Mouse (Mus musculus) forebrain, embryonic 16.5 days (tissue): ENCODE measurements around the gene Gm20388. TPM values are rescaled to one million over a fixed set of nuclear protein-coding genes. Genes with fewer than 3 reads are reported as not detected.

ENCODE experiments used
- ATAC-seq: fragments of 200-750 bp; cut with Nextera tagmentation; 2 replicates; pipeline ENCODE4 v1.8.0; 2017; ENCODE audit warnings: mild to moderate bottlenecking, moderate library complexity
- H3K27ac ChIP-seq: fragments of 300-500 bp; sonication (generic); 2 replicates; pipeline ENCODE4 v1.5.1; 2014; ENCODE audit warnings: low read length, control low read depth
- H3K27me3 ChIP-seq: fragments of 300-500 bp; sonication (generic); replicated peaks from 2 replicates; pipeline ENCODE4 v1.6.1; 2014; ENCODE audit warnings: low read length; ENCODE audit not compliant: control insufficient read depth, insufficient read depth
- H3K36me3 ChIP-seq: fragments of 300-500 bp; sonication (generic); 2 replicates; pipeline ENCODE4 v1.6.1; 2014; ENCODE audit not compliant: control insufficient read depth, insufficient read depth
- H3K4me1 ChIP-seq: fragments of 300-500 bp; sonication (generic); replicated peaks from 2 replicates; pipeline ENCODE4 v1.6.1; 2014; ENCODE audit warnings: low read length; ENCODE audit not compliant: control insufficient read depth, insufficient read depth
- H3K4me2 ChIP-seq: fragments of 300-500 bp; sonication (generic); 2 replicates; pipeline ENCODE4 v1.6.1; 2014; ENCODE audit warnings: mild to moderate bottlenecking, low read length, control low read depth
- H3K4me3 ChIP-seq: fragments of 300-500 bp; sonication (generic); replicated peaks from 2 replicates; pipeline ENCODE4 v1.5.1; 2014; ENCODE audit warnings: mild to moderate bottlenecking, low read length, control low read depth
- H3K9ac ChIP-seq: fragments of 300-500 bp; sonication (generic); replicated peaks from 2 replicates; pipeline ENCODE4 v1.6.1; 2014; ENCODE audit warnings: low read depth, low read length, control low read depth
- H3K9me3 ChIP-seq: fragments of 300-500 bp; sonication (generic); 2 replicates; pipeline ENCODE4 v1.6.1; 2016; ENCODE audit warnings: low read length; ENCODE audit not compliant: control insufficient read depth
- WGBS: fragments of 180-500 bp; shearing (Covaris S2); extraction: QIAGEN DNeasy Blood & Tissue Kit; methylation state at CpG from one replicate; pipeline ENCODE4 v1.1.7; 2014; 5-methylcytosine and 5-hydroxymethylcytosine counted together
- polyA plus RNA-seq: library from polyadenylated mRNA; unstranded; fragments of >200 nt; fragmentation: Nextera tagmentation; extraction: Ambion mirVana; gene quantifications from 2 replicates; pipeline ENCODE4 v1.2.1, GENCODE M21; 2015

Gm20388 gene
- polyA plus RNA-seq, 1 experiment from 2014 or later, result 4.7 TPM

DNA sequence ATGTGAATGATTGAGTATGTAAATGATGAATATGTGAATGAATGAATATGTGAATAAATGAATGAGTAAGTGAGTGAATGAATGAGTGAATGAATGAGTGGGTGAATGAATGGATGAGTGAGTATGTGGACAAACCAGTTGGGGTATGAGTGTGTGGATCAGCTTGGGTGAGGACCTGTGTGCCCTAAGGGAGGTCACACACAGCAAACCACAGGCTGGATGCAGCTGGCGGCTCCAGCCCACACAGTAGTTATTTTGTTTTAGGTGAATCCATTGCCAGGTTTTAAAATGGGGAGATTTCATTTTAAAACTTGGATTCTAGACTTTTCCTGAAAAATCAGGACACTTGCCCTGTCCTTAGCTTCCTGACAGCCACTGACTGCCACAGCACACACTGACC, 2341.1 kb downstream of the Gm20388 start:
- Histone ChIP-seq H3K27ac (no peak overlapping the region), H3K36me3 (no peaks in the 10 kb centered on the region), H3K4me2 (no peak overlapping the region), H3K9me3 (no peaks in the 10 kb centered on the region), H3K27me3 (no peaks in the 10 kb centered on the region), H3K4me3 (no peak overlapping the region), H3K9ac (no peak overlapping the region), H3K4me1 (no peaks in the 10 kb centered on the region)
- no peak for ATAC-seq
- WGBS, result 79% methylated on average over 1 of the region's 1 CpGs

- Histone ChIP-seq H3K4me1 (no peaks in the 10 kb centered on the region), H3K9ac (no peak overlapping the region), H3K9me3 (no peaks in the 10 kb centered on the region), H3K27me3 (no peaks in the 10 kb centered on the region), H3K27ac (no peak overlapping the region), H3K4me3 (no peak overlapping the region), H3K4me2 (no peak overlapping the region), H3K36me3 (no peaks in the 10 kb centered on the region)
- WGBS, result 58% methylated on average over 5 of the region's 5 CpGs
- no peak for ATAC-seq
Measured at GRCm38 (mm10) chr8:122252366-122252765, 2341.7 kb downstream of the Gm20388 start.

DNA sequence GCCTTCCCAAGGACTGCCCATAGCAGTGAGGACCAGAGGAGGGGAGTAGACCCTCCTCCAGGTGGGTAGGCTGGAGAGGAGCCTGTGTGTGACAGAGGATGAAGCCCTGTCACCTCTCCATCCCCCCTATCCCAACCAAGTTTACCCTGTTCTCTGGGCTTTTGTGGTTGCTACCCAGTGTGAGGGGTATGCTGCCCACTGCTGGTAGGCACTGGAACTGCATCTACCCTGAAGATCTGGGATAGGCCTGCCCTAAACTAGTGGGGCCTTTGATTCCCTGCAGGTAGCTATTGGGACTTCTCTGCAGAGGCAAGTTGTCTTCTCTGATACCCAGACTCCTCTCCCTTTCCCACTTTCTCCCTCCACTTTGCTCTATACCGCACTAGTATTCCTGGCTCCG, 2348.7 kb downstream of the Gm20388 start:
- H3K9ac ChIP-seq, result no peak overlapping the region
- H3K9me3 ChIP-seq, result no peaks in the 10 kb centered on the region
- H3K36me3 ChIP-seq, result no peaks in the 10 kb centered on the region
- ATAC-seq, result no peak
- H3K4me1 ChIP-seq, result no peaks in the 10 kb centered on the region
- H3K4me2 ChIP-seq, result no peak overlapping the region
- no peak overlapping the region for H3K27ac ChIP-seq
- 74% methylated on average over 2 of the region's 2 CpGs for WGBS
- no peaks in the 10 kb centered on the region for H3K27me3 ChIP-seq
- H3K4me3 ChIP-seq, result no peak overlapping the region

- no peak for ATAC-seq
Measured at GRCm38 (mm10) chr8:122260755-122261154, 2350.1 kb downstream of the Gm20388 start.

GRCm38 (mm10) chr8:122262835-122263234, 2352.2 kb downstream of the Gm20388 start:
- 72% methylated on average over 16 of the region's 16 CpGs for WGBS
- H3K27ac ChIP-seq, result no peak overlapping the region
- no peak for ATAC-seq
- H3K4me2 ChIP-seq, result no peak overlapping the region
- no peaks in the 10 kb centered on the region for H3K27me3 ChIP-seq
- 0 out of 2 replicates have a peak, but pooled peaks cover 4% of the 10 kb centered on the region for H3K4me1 ChIP-seq
- H3K4me3 ChIP-seq, result no peak overlapping the region
- no peak overlapping the region for H3K9ac ChIP-seq
- no peaks in the 10 kb centered on the region for H3K36me3 ChIP-seq
- H3K9me3 ChIP-seq, result no peaks in the 10 kb centered on the region

More at GRCm38 (mm10) chr8:122260755-122261154, 2350.1 kb downstream of the Gm20388 start:
- Histone ChIP-seq H3K27me3 (no peaks in the 10 kb centered on the region), H3K9ac (no peak overlapping the region), H3K4me2 (no peak overlapping the region), H3K4me1 (no peaks in the 10 kb centered on the region), H3K9me3 (no peaks in the 10 kb centered on the region), H3K27ac (no peak overlapping the region), H3K36me3 (no peaks in the 10 kb centered on the region), H3K4me3 (no peak overlapping the region)
- WGBS, result 42% methylated on average over 9 of the region's 9 CpGs

- H3K27ac ChIP-seq, result no peak overlapping the region
- no peak overlapping the region for H3K9ac ChIP-seq
- H3K27me3 ChIP-seq, result no peaks in the 10 kb centered on the region
- 29% methylated on average over 9 of the region's 9 CpGs for WGBS
- H3K36me3 ChIP-seq, result no peaks in the 10 kb centered on the region
- peaks cover 11% of the 10 kb centered on the region for H3K4me1 ChIP-seq
- no peak for ATAC-seq
- no peaks in the 10 kb centered on the region for H3K9me3 ChIP-seq
- no peak overlapping the region for H3K4me2 ChIP-seq
- no peak overlapping the region for H3K4me3 ChIP-seq
Measured at GRCm38 (mm10) chr8:122264243-122264642, 2353.6 kb downstream of the Gm20388 start.

DNA sequence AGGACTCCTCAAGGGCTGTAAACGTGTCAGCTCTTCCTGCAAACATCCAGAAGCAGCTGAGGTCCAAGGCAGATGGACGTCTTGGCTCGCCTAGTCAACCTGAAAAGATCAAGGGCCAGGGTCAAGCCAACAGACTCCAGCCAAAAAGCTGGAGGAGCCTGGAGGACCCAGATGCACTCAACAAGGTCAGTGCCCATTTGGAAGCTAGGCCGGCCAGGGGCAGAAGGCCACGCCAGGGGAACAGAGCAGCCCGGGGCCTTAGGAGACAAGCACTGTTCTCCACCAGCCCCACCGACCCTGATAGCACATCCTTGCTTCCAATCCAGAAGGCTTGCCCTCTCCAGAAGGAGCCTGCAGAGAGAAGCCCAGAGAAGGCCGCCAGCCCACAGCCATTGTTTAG, 2354.9 kb downstream of the Gm20388 start:
- 0 out of 2 replicates have a peak, but pooled peaks cover 2% of the 10 kb centered on the region for H3K27me3 ChIP-seq
- H3K36me3 ChIP-seq, result no peaks in the 10 kb centered on the region
- H3K4me3 ChIP-seq, result no peak overlapping the region
- H3K4me2 ChIP-seq, result no peak overlapping the region
- H3K9me3 ChIP-seq, result no peaks in the 10 kb centered on the region
- ATAC-seq, result no peak
- H3K4me1 ChIP-seq, result peaks cover 12% of the 10 kb centered on the region
- H3K27ac ChIP-seq, result no peak overlapping the region
- no peak overlapping the region for H3K9ac ChIP-seq
- 90% methylated on average over 8 of the region's 8 CpGs for WGBS

- Histone ChIP-seq H3K9ac (no peak overlapping the region), H3K27ac (no peak overlapping the region), H3K36me3 (no peaks in the 10 kb centered on the region), H3K9me3 (no peaks in the 10 kb centered on the region), H3K4me3 (no peak overlapping the region), H3K4me2 (no peak overlapping the region), H3K27me3 (0 out of 2 replicates have a peak, but pooled peaks cover 2% of the 10 kb centered on the region), H3K4me1 (peaks cover 12% of the 10 kb centered on the region)
- ATAC-seq, result no peak
- 19% methylated on average over 13 of the region's 13 CpGs for WGBS
Measured at GRCm38 (mm10) chr8:122266867-122267266, 2356.2 kb downstream of the Gm20388 start.

DNA sequence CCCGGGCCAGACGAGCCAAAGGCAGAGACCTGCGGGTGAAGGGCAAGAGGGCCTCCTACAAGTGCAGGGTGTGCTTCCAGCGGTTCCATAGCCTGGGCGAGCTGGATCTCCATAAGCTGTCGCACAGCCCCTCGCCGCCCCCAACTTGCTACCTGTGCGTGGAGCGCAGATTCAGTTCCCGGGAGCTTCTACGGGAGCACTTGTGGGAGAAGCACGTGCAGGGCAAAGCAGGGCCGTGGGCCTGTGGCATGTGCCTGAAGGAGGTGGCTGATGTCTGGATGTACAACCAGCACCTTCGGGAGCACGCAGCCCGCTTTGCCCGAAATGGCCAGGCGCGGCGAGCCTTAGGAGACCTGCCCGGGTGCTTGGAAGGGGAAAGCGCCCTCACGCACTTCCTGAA, 2358.2 kb downstream of the Gm20388 start:
- Histone ChIP-seq H3K27me3 (0 out of 2 replicates have a peak, but pooled peaks cover 2% of the 10 kb centered on the region), H3K4me3 (peak overlapping the region; percentile 40), H3K36me3 (no peaks in the 10 kb centered on the region), H3K9ac (peak overlapping the region; percentile 52), H3K27ac (no peak overlapping the region), H3K9me3 (no peaks in the 10 kb centered on the region), H3K4me2 (peak overlapping the region; percentile 59), H3K4me1 (peaks cover 12% of the 10 kb centered on the region)
- 65% methylated on average over 24 of the region's 24 CpGs for WGBS
- ATAC-seq, result no peak

GRCm38 (mm10) chr8:122269404-122269803, 2358.8 kb downstream of the Gm20388 start:
- no peaks in the 10 kb centered on the region for H3K36me3 ChIP-seq
- peak overlapping the region; percentile 40 for H3K4me3 ChIP-seq
- peak; percentile 57 for ATAC-seq
- peaks cover 12% of the 10 kb centered on the region for H3K4me1 ChIP-seq
- H3K9ac ChIP-seq, result peak overlapping the region; percentile 52
- no peaks in the 10 kb centered on the region for H3K9me3 ChIP-seq
- H3K27me3 ChIP-seq, result 0 out of 2 replicates have a peak, but pooled peaks cover 2% of the 10 kb centered on the region
- 3% methylated on average over 19 of the region's 21 CpGs for WGBS
- peak overlapping the region; percentile 59 for H3K4me2 ChIP-seq
- H3K27ac ChIP-seq, result no peak overlapping the region
